Mouse (Mus musculus): Measurements from ENCODE around the gene Rbfox1. TPM values are rescaled to one million over a fixed set of nuclear protein-coding genes. Genes with fewer than 3 reads are reported as not detected.

The Rbfox1 gene
- polyA plus RNA-seq, 1 experiment from 2014 or later: 4.7 TPM

GRCm38 (mm10) chr16:7206116-7206900, 1321.2 kb downstream of the Rbfox1 start:
- no peak overlapping the region for H3K9ac ChIP-seq (ENCODE audit: low read length)
- H3K9me3 ChIP-seq (ENCODE audit: control insufficient read depth, low read length): no peaks in the 10 kb centered on the region
- no peak for ATAC-seq (ENCODE audit: insufficient number of reproducible peaks, insufficient read depth, low FRiP score, low read depth)
- no peak overlapping the region for H3K4me3 ChIP-seq (ENCODE audit: control insufficient read depth in 1 of 2, insufficient read depth in 1 of 2, low read depth in 1 of 2, low read length in 2 of 2)
- no peaks in the 10 kb centered on the region for H3K27me3 ChIP-seq (ENCODE audit: control insufficient read depth, insufficient read depth, low read length)
- 83% methylated on average over 2 of the region's 2 CpGs for WGBS
- no peak overlapping the region for H3K4me2 ChIP-seq (ENCODE audit: low read length)
- no peaks in the 10 kb centered on the region for H3K36me3 ChIP-seq (ENCODE audit: control insufficient read depth, insufficient read depth, low read length)
- H3K27ac ChIP-seq (replicated peaks in 1 of 2; ENCODE audit: control insufficient read depth in 1 of 2, insufficient read depth in 1 of 2, low read depth in 2 of 2, low read length in 2 of 2): no peak overlapping the region
- no peaks in the 10 kb centered on the region for H3K4me1 ChIP-seq (ENCODE audit: control insufficient read depth in 2 of 2, insufficient read depth in 2 of 2, low read length in 2 of 2)

GRCm38 (mm10) chr16:7207599-7207998, 1322.4 kb downstream of the Rbfox1 start:
- Histone ChIP-seq H3K4me1 (ENCODE audit: control insufficient read depth in 2 of 2, insufficient read depth in 2 of 2, low read length in 2 of 2) (no peaks in the 10 kb centered on the region), H3K9ac (ENCODE audit: low read length) (no peak overlapping the region), H3K4me2 (ENCODE audit: low read length) (no peak overlapping the region), H3K27me3 (ENCODE audit: control insufficient read depth, insufficient read depth, low read length) (no peaks in the 10 kb centered on the region), H3K27ac (replicated peaks in 1 of 2; ENCODE audit: control insufficient read depth in 1 of 2, insufficient read depth in 1 of 2, low read depth in 2 of 2, low read length in 2 of 2) (no peak overlapping the region), H3K4me3 (ENCODE audit: control insufficient read depth in 1 of 2, insufficient read depth in 1 of 2, low read depth in 1 of 2, low read length in 2 of 2) (no peak overlapping the region), H3K9me3 (ENCODE audit: control insufficient read depth, low read length) (no peaks in the 10 kb centered on the region), H3K36me3 (ENCODE audit: control insufficient read depth, insufficient read depth, low read length) (no peaks in the 10 kb centered on the region)
- no peak for ATAC-seq (ENCODE audit: insufficient number of reproducible peaks, insufficient read depth, low FRiP score, low read depth)
- WGBS: 68% methylated on average over 2 of the region's 2 CpGs

GRCm38 (mm10) chr16:7212756-7213155, 1327.6 kb downstream of the Rbfox1 start:
- WGBS: 63% methylated on average over 4 of the region's 4 CpGs
- Histone ChIP-seq H3K4me3 (ENCODE audit: control insufficient read depth in 1 of 2, insufficient read depth in 1 of 2, low read depth in 1 of 2, low read length in 2 of 2) (no peak overlapping the region), H3K9ac (ENCODE audit: low read length) (no peak overlapping the region), H3K27me3 (ENCODE audit: control insufficient read depth, insufficient read depth, low read length) (no peaks in the 10 kb centered on the region), H3K4me1 (ENCODE audit: control insufficient read depth in 2 of 2, insufficient read depth in 2 of 2, low read length in 2 of 2) (no peaks in the 10 kb centered on the region), H3K36me3 (ENCODE audit: control insufficient read depth, insufficient read depth, low read length) (no peaks in the 10 kb centered on the region), H3K9me3 (ENCODE audit: control insufficient read depth, low read length) (no peaks in the 10 kb centered on the region), H3K4me2 (ENCODE audit: low read length) (no peak overlapping the region), H3K27ac (replicated peaks in 1 of 2; ENCODE audit: control insufficient read depth in 1 of 2, insufficient read depth in 1 of 2, low read depth in 2 of 2, low read length in 2 of 2) (no peak overlapping the region)
- ATAC-seq (ENCODE audit: insufficient number of reproducible peaks, insufficient read depth, low FRiP score, low read depth): no peak

- ATAC-seq (ENCODE audit: insufficient number of reproducible peaks, insufficient read depth, low FRiP score, low read depth): no peak
- H3K4me2 ChIP-seq (ENCODE audit: low read length): no peak overlapping the region
- H3K27me3 ChIP-seq (ENCODE audit: control insufficient read depth, insufficient read depth, low read length): no peaks in the 10 kb centered on the region
- no peaks in the 10 kb centered on the region for H3K4me1 ChIP-seq (ENCODE audit: control insufficient read depth in 2 of 2, insufficient read depth in 2 of 2, low read length in 2 of 2)
- H3K9ac ChIP-seq (ENCODE audit: low read length): no peak overlapping the region
- H3K9me3 ChIP-seq (ENCODE audit: control insufficient read depth, low read length): no peaks in the 10 kb centered on the region
- WGBS: 57% methylated on average over 2 of the region's 2 CpGs
- no peaks in the 10 kb centered on the region for H3K36me3 ChIP-seq (ENCODE audit: control insufficient read depth, insufficient read depth, low read length)
- H3K4me3 ChIP-seq (ENCODE audit: control insufficient read depth in 1 of 2, insufficient read depth in 1 of 2, low read depth in 1 of 2, low read length in 2 of 2): no peak overlapping the region
- H3K27ac ChIP-seq (replicated peaks in 1 of 2; ENCODE audit: control insufficient read depth in 1 of 2, insufficient read depth in 1 of 2, low read depth in 2 of 2, low read length in 2 of 2): no peak overlapping the region
Measured at GRCm38 (mm10) chr16:7223265-7223664, 1338.1 kb downstream of the Rbfox1 start.

- Histone ChIP-seq H3K36me3 (ENCODE audit: control insufficient read depth, insufficient read depth, low read length) (no peaks in the 10 kb centered on the region), H3K9me3 (ENCODE audit: control insufficient read depth, low read length) (no peaks in the 10 kb centered on the region), H3K4me2 (ENCODE audit: low read length) (no peak overlapping the region), H3K27ac (replicated peaks in 1 of 2; ENCODE audit: control insufficient read depth in 1 of 2, insufficient read depth in 1 of 2, low read depth in 2 of 2, low read length in 2 of 2) (no peak overlapping the region), H3K9ac (ENCODE audit: low read length) (no peak overlapping the region), H3K27me3 (ENCODE audit: control insufficient read depth, insufficient read depth, low read length) (no peaks in the 10 kb centered on the region), H3K4me3 (ENCODE audit: control insufficient read depth in 1 of 2, insufficient read depth in 1 of 2, low read depth in 1 of 2, low read length in 2 of 2) (no peak overlapping the region), H3K4me1 (ENCODE audit: control insufficient read depth in 2 of 2, insufficient read depth in 2 of 2, low read length in 2 of 2) (no peaks in the 10 kb centered on the region; a peak in 1 of 4 replicates)
- ATAC-seq (ENCODE audit: insufficient number of reproducible peaks, insufficient read depth, low FRiP score, low read depth): no peak
- WGBS: 78% methylated on average over 3 of the region's 3 CpGs
Measured at GRCm38 (mm10) chr16:7226000-7226399, 1340.8 kb downstream of the Rbfox1 start.

GRCm38 (mm10) chr16:7228246-7228645, 1343.1 kb downstream of the Rbfox1 start:
- ATAC-seq (ENCODE audit: insufficient number of reproducible peaks, insufficient read depth, low FRiP score, low read depth): no peak
- 84% methylated on average over 5 of the region's 5 CpGs for WGBS
- H3K36me3 ChIP-seq (ENCODE audit: control insufficient read depth, insufficient read depth, low read length): no peaks in the 10 kb centered on the region
- no peaks in the 10 kb centered on the region for H3K9me3 ChIP-seq (ENCODE audit: control insufficient read depth, low read length)
- H3K4me2 ChIP-seq (ENCODE audit: low read length): no peak overlapping the region
- no peaks in the 10 kb centered on the region for H3K27me3 ChIP-seq (ENCODE audit: control insufficient read depth, insufficient read depth, low read length)
- H3K9ac ChIP-seq (ENCODE audit: low read length): no peak overlapping the region
- no peak overlapping the region for H3K27ac ChIP-seq (replicated peaks in 1 of 2; ENCODE audit: control insufficient read depth in 1 of 2, insufficient read depth in 1 of 2, low read depth in 2 of 2, low read length in 2 of 2)
- no peak overlapping the region for H3K4me3 ChIP-seq (ENCODE audit: control insufficient read depth in 1 of 2, insufficient read depth in 1 of 2, low read depth in 1 of 2, low read length in 2 of 2)
- H3K4me1 ChIP-seq (ENCODE audit: control insufficient read depth in 2 of 2, insufficient read depth in 2 of 2, low read length in 2 of 2): no peaks in the 10 kb centered on the region; a peak in 1 of 4 replicates

GRCm38 (mm10) chr16:7229232-7229631, 1344.1 kb downstream of the Rbfox1 start:
- Histone ChIP-seq H3K27ac (replicated peaks in 1 of 2; ENCODE audit: control insufficient read depth in 1 of 2, insufficient read depth in 1 of 2, low read depth in 2 of 2, low read length in 2 of 2) (no peak overlapping the region), H3K4me1 (ENCODE audit: control insufficient read depth in 2 of 2, insufficient read depth in 2 of 2, low read length in 2 of 2) (no peaks in the 10 kb centered on the region; a peak in 1 of 4 replicates), H3K4me2 (ENCODE audit: low read length) (no peak overlapping the region), H3K9me3 (ENCODE audit: control insufficient read depth, low read length) (no peaks in the 10 kb centered on the region), H3K9ac (ENCODE audit: low read length) (no peak overlapping the region), H3K4me3 (ENCODE audit: control insufficient read depth in 1 of 2, insufficient read depth in 1 of 2, low read depth in 1 of 2, low read length in 2 of 2) (no peak overlapping the region), H3K27me3 (ENCODE audit: control insufficient read depth, insufficient read depth, low read length) (no peaks in the 10 kb centered on the region), H3K36me3 (ENCODE audit: control insufficient read depth, insufficient read depth, low read length) (no peaks in the 10 kb centered on the region)
- ATAC-seq (ENCODE audit: insufficient number of reproducible peaks, insufficient read depth, low FRiP score, low read depth): no peak
- 32% methylated on average over 4 of the region's 4 CpGs for WGBS

- no peaks in the 10 kb centered on the region for H3K9me3 ChIP-seq (ENCODE audit: control insufficient read depth, low read length)
- no peak for ATAC-seq (ENCODE audit: insufficient number of reproducible peaks, insufficient read depth, low FRiP score, low read depth)
- no peak overlapping the region for H3K27ac ChIP-seq (replicated peaks in 1 of 2; ENCODE audit: control insufficient read depth in 1 of 2, insufficient read depth in 1 of 2, low read depth in 2 of 2, low read length in 2 of 2)
- H3K4me3 ChIP-seq (ENCODE audit: control insufficient read depth in 1 of 2, insufficient read depth in 1 of 2, low read depth in 1 of 2, low read length in 2 of 2): no peak overlapping the region
- no peaks in the 10 kb centered on the region for H3K36me3 ChIP-seq (ENCODE audit: control insufficient read depth, insufficient read depth, low read length)
- no peak overlapping the region for H3K4me2 ChIP-seq (ENCODE audit: low read length)
- no peak overlapping the region for H3K9ac ChIP-seq (ENCODE audit: low read length)
- H3K27me3 ChIP-seq (ENCODE audit: control insufficient read depth, insufficient read depth, low read length): no peaks in the 10 kb centered on the region
- no peaks in the 10 kb centered on the region for H3K4me1 ChIP-seq (ENCODE audit: control insufficient read depth in 2 of 2, insufficient read depth in 2 of 2, low read length in 2 of 2)
- WGBS: 64% methylated on average over 3 of the region's 3 CpGs
Measured at GRCm38 (mm10) chr16:7241627-7242026, 1356.5 kb downstream of the Rbfox1 start.
